Mouse (Mus musculus) colon, adult 2 months (tissue): ENCODE results near the gene Rsad2. TPM values are rescaled to one million over a fixed set of nuclear protein-coding genes. Genes with fewer than 3 reads are reported as not detected.

Source experiments
- polyA plus RNA-seq: library from polyadenylated mRNA; depleted of rRNA; stranded (reverse); fragments of >200 nt; gene quantifications from 2 replicates; pipeline ENCODE4 v1.2.3, GENCODE M21; 2012; rRNA removed

The Rsad2 gene
- polyA plus RNA-seq, result 1.9 and 2.4 TPM in 2 replicates

GRCm38 (mm10) chr12:26456028-26456698 lies at the start of gene Rsad2:
Gene Rsad2, minus strand, starts transcription at chr12:26456452.

GRCm38 (mm10) chr12:26469098-26470041 lies 13.1 kb upstream of the Rsad2 start, which contains the start of gene Cmpk2:
Gene Cmpk2, plus strand, starts transcription at chr12:26469204.

GRCm38 (mm10) chr12:26415104-26415771 lies 41.0 kb downstream of the Rsad2 start, which contains the start of gene Rnf144a:
Gene Rnf144a, minus strand, starts transcription at chr12:26415254.

Other genes starting within 250 kb of the Rsad2 start
- 2.4 and 2.6 TPM in 2 replicates for gene Rnf144a, start 41.2 kb downstream of the Rsad2 start, polyA plus RNA-seq
- gene Cmpk2, start 12.8 kb upstream of the Rsad2 start, polyA plus RNA-seq, result 4.7 and 5.4 TPM in 2 replicates